Comparison of ENCODE assay signal across 19 mouse cellular contexts in the genomic region with DNA sequence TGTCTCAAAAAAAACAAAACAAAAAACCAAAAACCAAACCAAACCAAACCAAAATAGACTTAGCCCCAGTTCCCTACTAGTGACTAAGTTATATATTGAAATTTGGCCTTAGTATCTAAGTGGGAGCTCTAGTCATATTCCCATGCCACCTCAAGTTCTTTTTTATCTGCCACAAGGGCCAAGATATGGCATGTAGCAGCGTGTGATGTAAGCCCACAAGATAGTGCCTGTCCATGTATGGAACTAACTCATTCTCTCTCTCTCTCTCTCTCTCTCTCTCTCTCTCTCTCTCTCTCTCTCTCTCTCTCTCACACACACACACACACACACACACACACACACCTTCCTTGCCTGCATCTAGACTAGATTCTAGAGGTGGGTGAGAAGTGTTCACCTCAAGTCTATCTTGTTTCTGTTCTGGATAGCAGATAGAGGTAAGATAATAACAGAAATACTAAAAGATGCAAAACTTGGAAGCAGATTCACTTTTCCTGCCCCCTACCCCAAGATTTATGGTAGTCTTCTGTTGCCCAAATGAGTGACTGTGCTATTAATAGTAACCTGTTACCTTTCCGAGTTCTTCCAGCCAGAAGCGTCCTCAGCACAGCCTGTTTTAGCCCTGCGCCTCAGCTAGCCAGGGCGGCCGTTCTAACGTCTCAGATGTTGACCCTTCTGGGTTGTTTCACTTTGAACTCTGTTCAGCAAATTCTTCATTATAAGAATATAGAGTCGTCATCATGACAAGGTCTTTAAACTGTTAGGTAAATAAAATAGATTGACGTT. TPM values are rescaled to one million over a fixed set of nuclear protein-coding genes. Genes with fewer than 3 reads are reported as not detected.
DNase-seq lines count a peak whose midpoint lies in the region; ATAC-seq and TF ChIP-seq lines count a peak whose summit lies in the region.
"Had no signal": no experiment of that assay in that cellular context is flagged by ENCODE, and none has a peak within 500 bp of the region (broad histone marks: within the 10 kb centered on the region; RNA-seq: fewer than 3 reads in every experiment).

No protein-coding gene starts in this region.

- no peak for TF ChIP-seq POLR2A in MEL (IDR thresholded peaks at IDR 0.05; ENCODE audit: control insufficient read depth in 1 of 2, insufficient read depth in 1 of 2, low read depth in 1 of 2, low read length in 2 of 2, poor library complexity in 1 of 2)

- peak overlapping the region; percentile 45 for H3K9ac ChIP-seq in MEL (ENCODE audit: control insufficient read depth, low read depth, low read length, poor library complexity, severe bottlenecking)
- no peak overlapping the region for H3K9ac ChIP-seq in forebrain, embryonic 15.5 days (replicated peaks)
- H3K9ac ChIP-seq: midbrain, embryonic 15.5 days had no signal

- no peak for DNase-seq in heart, embryonic 10.5 days (ENCODE audit: low spot score)
- no peak for DNase-seq in heart, adult 9 months (ENCODE audit: low spot score in 2 of 2)
- peak; percentile 62 for DNase-seq in MEL (ENCODE audit: low read depth, low spot score)
- DNase-seq in gastrocnemius, postnatal 25 days = peak; percentile 54
- peak; percentile 29 for DNase-seq in heart, postnatal 4 days
- no peak for DNase-seq in lung, postnatal 14 days
- no peak for DNase-seq in layer of hippocampus, adult 8-10 months (ENCODE audit: low spot score in 2 of 2)
- DNase-seq: B cell, adult 2 months; cerebellum, adult 9-11 months; kidney, adult 18-20 months; spleen, adult 18-20 months; thymus, postnatal 36 days had no signal

- H3K27me3 ChIP-seq in heart, embryonic 10.5 days (ENCODE audit: insufficient read depth, poor library complexity, severe bottlenecking) = no peaks in the 10 kb centered on the region
- no peaks in the 10 kb centered on the region for H3K27me3 ChIP-seq in MEL (ENCODE audit: control insufficient read depth in 1 of 2, insufficient read depth in 2 of 2, low read length in 2 of 2)
- H3K27me3 ChIP-seq in forebrain, embryonic 15.5 days = no peaks in the 10 kb centered on the region
- H3K27me3 ChIP-seq: midbrain, embryonic 15.5 days; Patski had no signal

- peak overlapping the region; percentile 59 for H3K27ac ChIP-seq in heart, embryonic 10.5 days
- H3K27ac ChIP-seq in MEL (ENCODE audit: control insufficient read depth, low read depth, low read length) = peak overlapping the region; percentile 97
- H3K27ac ChIP-seq in forebrain, embryonic 15.5 days (replicated peaks) = no peak overlapping the region
- H3K27ac ChIP-seq: kidney, postnatal 0 days; midbrain, embryonic 15.5 days had no signal

- TF ChIP-seq EP300 in MEL (IDR thresholded peaks at IDR 0.05; ENCODE audit: low read depth in 1 of 2, low read length in 2 of 2) = peak; percentile 52 to 80

- no peaks in the 10 kb centered on the region for H3K36me3 ChIP-seq in heart, embryonic 10.5 days
- peaks cover 3 to 84% of the 10 kb centered on the region in 2 experiments for H3K36me3 ChIP-seq in MEL (ENCODE audit: control insufficient read depth in 1 of 2, insufficient read depth in 2 of 2, low read length in 2 of 2)
- no peaks in the 10 kb centered on the region for H3K36me3 ChIP-seq in forebrain, embryonic 15.5 days
- H3K36me3 ChIP-seq: midbrain, embryonic 15.5 days had no signal

- TF ChIP-seq RAD21 in MEL (IDR thresholded peaks at IDR 0.05; ENCODE audit: low read depth, low read length) = no peak

- H3K4me2 ChIP-seq in forebrain, embryonic 15.5 days (replicated peaks) = no peak overlapping the region
- H3K4me2 ChIP-seq: midbrain, embryonic 15.5 days had no signal

- no peak for TF ChIP-seq CTCF in MEL (IDR thresholded peaks at IDR 0.05 in 2 of 3, conservative IDR thresholded peaks at IDR 0.05 in 1 of 3; ENCODE audit: control insufficient read depth in 1 of 3, insufficient read depth in 1 of 3, low read depth in 2 of 3, low read length in 3 of 3, poor library complexity in 1 of 3, severe bottlenecking in 1 of 3)

- 43% methylated on average over 9 of the region's 9 CpGs for WGBS in heart, embryonic 10.5 days
- 89% methylated on average over 9 of the region's 9 CpGs for WGBS in forebrain, embryonic 15.5 days

- H3K4me3 ChIP-seq in heart, embryonic 10.5 days = no peak overlapping the region
- no peak overlapping the region for H3K4me3 ChIP-seq in MEL (ENCODE audit: control insufficient read depth in 1 of 2, insufficient read depth in 1 of 2, low read depth in 2 of 2, low read length in 2 of 2)
- no peak overlapping the region for H3K4me3 ChIP-seq in forebrain, embryonic 15.5 days
- H3K4me3 ChIP-seq: midbrain, embryonic 15.5 days; myocyte had no signal

- no peaks in the 10 kb centered on the region for H3K9me3 ChIP-seq in heart, embryonic 10.5 days
- no peaks in the 10 kb centered on the region for H3K9me3 ChIP-seq in MEL (replicated peaks; ENCODE audit: insufficient read depth, low read length)
- no peaks in the 10 kb centered on the region for H3K9me3 ChIP-seq in forebrain, embryonic 15.5 days
- H3K9me3 ChIP-seq: midbrain, embryonic 15.5 days had no signal

- H3K79me2 ChIP-seq in MEL (ENCODE audit: control insufficient read depth, insufficient read depth, low read length, poor library complexity) = no peaks in the 10 kb centered on the region; the same call in 1 of the 2 replicates

- ATAC-seq in forebrain, embryonic 15.5 days (replicated peaks) = no peak
- ATAC-seq: forebrain, embryonic 16.5 days; lung, postnatal 0 days; midbrain, embryonic 15.5 days; Patski had no signal

- peaks cover 23% of the 10 kb centered on the region for H3K4me1 ChIP-seq in heart, embryonic 10.5 days
- H3K4me1 ChIP-seq in MEL (ENCODE audit: control insufficient read depth in 1 of 2, insufficient read depth in 2 of 2, low read length in 2 of 2) = peaks cover 57 to 61% of the 10 kb centered on the region in 2 experiments
- H3K4me1 ChIP-seq in forebrain, embryonic 15.5 days = no peaks in the 10 kb centered on the region
- H3K4me1 ChIP-seq: midbrain, embryonic 15.5 days had no signal

TF ChIP-seq in MEL, 35 proteins besides CTCF, POLR2A, EP300 and RAD21 (continues in another document):
- TF ChIP-seq UBTF (IDR thresholded peaks at IDR 0.05; ENCODE audit: borderline replicate concordance, insufficient read depth, low read depth, low read length) (no peak), NRF1 (IDR thresholded peaks at IDR 0.05; ENCODE audit: insufficient read depth, low read depth, low read length, poor library complexity, severe bottlenecking) (no peak), MEF2A (IDR thresholded peaks at IDR 0.05; ENCODE audit: extremely low read depth, insufficient replicate concordance, low read depth, low read length, poor library complexity, severe bottlenecking) (no peak), MYC (IDR thresholded peaks at IDR 0.05; ENCODE audit: low read depth, low read length) (0 out of 2 replicates have a peak, but pooled peaks have one; percentile 28), USF2 (IDR thresholded peaks at IDR 0.05; ENCODE audit: borderline replicate concordance in 1 of 2, insufficient read depth in 1 of 2, low read depth in 1 of 2, low read length in 2 of 2) (no peak), JUND (IDR thresholded peaks at IDR 0.05; ENCODE audit: low read depth, low read length) (peak; percentile 84; the same call in 1 of the 2 replicates), HCFC1 (IDR thresholded peaks at IDR 0.05; ENCODE audit: low read depth, low read length) (0 out of 2 replicates have a peak, but pooled peaks have one; percentile 22), TAL1 (IDR thresholded peaks at IDR 0.05; ENCODE audit: low read length) (no peak), RCOR1 (IDR thresholded peaks at IDR 0.05; ENCODE audit: low read depth, low read length) (0 out of 2 replicates have a peak, but pooled peaks have one; percentile 54), ZNF384 (IDR thresholded peaks at IDR 0.05; ENCODE audit: low read depth, low read length) (no peak), E2F4 (IDR thresholded peaks at IDR 0.05; ENCODE audit: borderline replicate concordance, low read depth, low read length) (no peak), ETS1 (IDR thresholded peaks at IDR 0.05; ENCODE audit: low read depth, low read length) (peak; percentile 97), MAX (IDR thresholded peaks at IDR 0.05; ENCODE audit: low read length) (no peak), ZKSCAN1 (IDR thresholded peaks at IDR 0.05; ENCODE audit: low read depth, low read length) (no peak), BHLHE40 (IDR thresholded peaks at IDR 0.05; ENCODE audit: borderline replicate concordance, low read depth, low read length) (peak; percentile 68), POLR2AphosphoS2 (IDR thresholded peaks at IDR 0.05; ENCODE audit: low read length) (no peak)

RNA-seq across cellular contexts. Expression of a gene that starts 16.2 kb away (rescaled TPM):
- polyA plus RNA-seq in heart, embryonic 10.5 days (2016; fragmentation: Nextera tagmentation; extraction: Ambion mirVana) = 6.0 and 6.7 TPM in 2 replicates
- total RNA-seq in MEL (2012; rRNA removed) = 22.5 and 25.1 TPM in 2 replicates
- polyA plus RNA-seq in MEL (2012; ENCODE audit: insufficient read depth in 1 of 2, insufficient read length in 2 of 2, low read depth in 1 of 2, low replicate concordance in 2 of 2, missing spikeins in 1 of 2) = 10 to 100 TPM in 1 of 2 experiments, not detected in 1; 18.5 TPM
- 1 to 10 TPM; 2.2 to 2.7 TPM for total RNA-seq in gastrocnemius, postnatal 25 days (2021)
- total RNA-seq in heart, postnatal 4 days (2021) = 1 to 10 TPM; 3.3 to 4.1 TPM
- 5.3 and 6.0 TPM in 2 replicates for polyA plus RNA-seq in forebrain, embryonic 15.5 days (2015; fragmentation: Nextera tagmentation; extraction: Ambion mirVana)
- total RNA-seq in layer of hippocampus, adult 8-10 months (2022) = 10 to 100 TPM in 3 of 4 experiments, 1 to 10 TPM in 1; 8.0 to 11.0 (median 10.7) TPM

RNA-seq across cellular contexts. Expression of a gene that starts 16.3 kb away (rescaled TPM):
- 58.0 and 62.4 TPM in 2 replicates for polyA plus RNA-seq in heart, embryonic 10.5 days (2016; fragmentation: Nextera tagmentation; extraction: Ambion mirVana)
- total RNA-seq in MEL (2012; rRNA removed) = 152 and 162 TPM in 2 replicates
- polyA plus RNA-seq in MEL (2012; ENCODE audit: insufficient read depth in 1 of 2, insufficient read length in 2 of 2, low read depth in 1 of 2, low replicate concordance in 2 of 2, missing spikeins in 1 of 2) = 100 to 1,000 TPM in 1 of 2 experiments, not detected in 1; 117 TPM
- total RNA-seq in gastrocnemius, postnatal 25 days (2021) = 10 to 100 TPM; 19.1 to 26.4 TPM
- 10 to 100 TPM; 52.2 to 53.5 TPM for total RNA-seq in heart, postnatal 4 days (2021)
- polyA plus RNA-seq in forebrain, embryonic 15.5 days (2015; fragmentation: Nextera tagmentation; extraction: Ambion mirVana) = 28.5 and 28.8 TPM in 2 replicates
- 10 to 100 TPM; 23.5 to 35.8 (median 27.8) TPM for total RNA-seq in layer of hippocampus, adult 8-10 months (2022)

RNA-seq across cellular contexts. Expression of a gene that starts 22.6 kb away (rescaled TPM):
- polyA plus RNA-seq in heart, embryonic 10.5 days (2016; fragmentation: Nextera tagmentation; extraction: Ambion mirVana) = 24.4 and 33.3 TPM in 2 replicates
- total RNA-seq in MEL (2012; rRNA removed) = 15.4 and 16.4 TPM in 2 replicates
- polyA plus RNA-seq in MEL (2012; ENCODE audit: insufficient read depth in 1 of 2, insufficient read length in 2 of 2, low read depth in 1 of 2, low replicate concordance in 2 of 2, missing spikeins in 1 of 2) = 10 to 100 TPM in 1 of 2 experiments, not detected in 1; 23.3 TPM
- 100 to 1,000 TPM in 1 of 2 experiments, 10 to 100 TPM in 1; 93.9 to 131 TPM for total RNA-seq in gastrocnemius, postnatal 25 days (2021)
- 10 to 100 TPM; 19.0 to 21.6 TPM for total RNA-seq in heart, postnatal 4 days (2021)
- polyA plus RNA-seq in forebrain, embryonic 15.5 days (2015; fragmentation: Nextera tagmentation; extraction: Ambion mirVana) = 14.1 and 16.2 TPM in 2 replicates
- 10 to 100 TPM in 3 of 4 experiments, 1 to 10 TPM in 1; 9.7 to 14.1 (median 10.7) TPM for total RNA-seq in layer of hippocampus, adult 8-10 months (2022)

Comparison
In these comparisons a context has a peak if more than half of its experiments do, and no peak if none do; other contexts are left out.
1. DNase-seq: peak in MEL (single experiment), gastrocnemius, postnatal 25 days (single experiment) and heart, postnatal 4 days (single experiment); none in heart, embryonic 10.5 days (single experiment), heart, adult 9 months (0 of 2), lung, postnatal 14 days (single experiment) and layer of hippocampus, adult 8-10 months (0 of 2).